Mouse (Mus musculus) stomach, embryonic 14.5 days (tissue): ENCODE measurements around the gene Adcy6. TPM values are rescaled to one million over a fixed set of nuclear protein-coding genes. Genes with fewer than 3 reads are reported as not detected.

Source experiments
- ATAC-seq: fragments of 200-750 bp; cut with Nextera tagmentation; 2 replicates; pipeline ENCODE4 v1.8.0; 2017; ENCODE audit warnings: low read depth, moderate TSS enrichment; ENCODE audit not compliant: insufficient number of reproducible peaks, insufficient read depth, low FRiP score
- H3K27ac ChIP-seq: fragments of 300-500 bp; sonication (generic); 2 replicates; pipeline ENCODE4 v1.5.1; 2014; ENCODE audit warnings: mild to moderate bottlenecking, low read length, moderate library complexity, mixed read lengths
- H3K27me3 ChIP-seq: fragments of 300-500 bp; sonication (generic); 2 replicates; pipeline ENCODE4 v1.6.1; 2014; ENCODE audit warnings: low read length, control low read depth, mixed read lengths; ENCODE audit not compliant: control insufficient read depth, insufficient read depth
- H3K36me3 ChIP-seq: fragments of 300-500 bp; sonication (generic); 2 replicates; pipeline ENCODE4 v1.6.1; 2014; ENCODE audit warnings: mild to moderate bottlenecking, control low read depth, low read length, moderate library complexity, mixed read lengths; ENCODE audit not compliant: control insufficient read depth, insufficient read depth
- H3K4me1 ChIP-seq: fragments of 300-500 bp; sonication (generic); 2 replicates; pipeline ENCODE4 v1.6.1; 2014; ENCODE audit warnings: low read length, control low read depth, mixed read lengths; ENCODE audit not compliant: control insufficient read depth, insufficient read depth
- H3K4me2 ChIP-seq: fragments of 300-500 bp; sonication (generic); replicated peaks from 2 replicates; pipeline ENCODE4 v1.6.1; 2014; ENCODE audit warnings: low read depth, low read length, control low read depth
- H3K4me3 ChIP-seq: fragments of 300-500 bp; sonication (generic); 2 replicates; pipeline ENCODE4 v1.5.1; 2014; ENCODE audit warnings: low read depth, low read length, control low read depth
- H3K9ac ChIP-seq: fragments of 300-500 bp; sonication (generic); replicated peaks from 2 replicates; pipeline ENCODE4 v1.6.1; 2014; ENCODE audit warnings: low read depth, mild to moderate bottlenecking, control low read depth, low read length, moderate library complexity, mixed read lengths
- H3K9me3 ChIP-seq: fragments of 300-500 bp; sonication (generic); 2 replicates; pipeline ENCODE4 v1.6.1; 2016; ENCODE audit warnings: low read depth, low read length, control low read depth; ENCODE audit not compliant: control insufficient read depth
- WGBS: fragments of 180-500 bp; shearing (Covaris S2); extraction: QIAGEN DNeasy Blood & Tissue Kit; methylation state at CpG from one replicate; pipeline ENCODE4 v1.1.7; 2014; 5-methylcytosine and 5-hydroxymethylcytosine counted together
- polyA plus RNA-seq: library from polyadenylated mRNA; unstranded; fragments of >200 nt; fragmentation: Nextera tagmentation; extraction: Ambion mirVana; gene quantifications from 2 replicates; pipeline ENCODE4 v1.2.1, GENCODE M21; 2014

The Adcy6 gene
- polyA plus RNA-seq, 1 experiment from 2014 or later = 23.0 TPM

GRCm38 (mm10) chr15:98610131-98610633 lies 306 bp upstream of the Adcy6 start:
- peak overlapping the region; percentile 89 for H3K4me2 ChIP-seq
- H3K4me3 ChIP-seq = peak overlapping the region; percentile 80
- H3K36me3 ChIP-seq = no peaks in the 10 kb centered on the region
- H3K9me3 ChIP-seq = no peaks in the 10 kb centered on the region
- H3K27me3 ChIP-seq = no peaks in the 10 kb centered on the region
- WGBS = 4% methylated on average over 12 of the region's 12 CpGs
- H3K27ac ChIP-seq = peak overlapping the region; percentile 96
- H3K4me1 ChIP-seq = peaks cover 29% of the 10 kb centered on the region
- peak overlapping the region; percentile 90 for H3K9ac ChIP-seq
- no peak for ATAC-seq

- H3K27ac ChIP-seq = peak overlapping the region; percentile 96
- H3K4me2 ChIP-seq = peak overlapping the region; percentile 89
- peaks cover 25% of the 10 kb centered on the region for H3K4me1 ChIP-seq
- no peak for ATAC-seq
- no peaks in the 10 kb centered on the region for H3K9me3 ChIP-seq
- H3K36me3 ChIP-seq = peaks cover 6% of the 10 kb centered on the region
- H3K4me3 ChIP-seq = peak overlapping the region; percentile 80
- H3K9ac ChIP-seq = peak overlapping the region; percentile 90
- WGBS = 0% methylated on average over 8 of the region's 26 CpGs
- no peaks in the 10 kb centered on the region for H3K27me3 ChIP-seq
These were observed 1.1 kb downstream of the Adcy6 start for GRCm38 (mm10) chr15:98608784-98609250.

GRCm38 (mm10) chr15:98608058-98608783 lies 1.7 kb downstream of the Adcy6 start:
- no peaks in the 10 kb centered on the region for H3K9me3 ChIP-seq
- peak overlapping the region; percentile 90 for H3K9ac ChIP-seq
- H3K27ac ChIP-seq = peak overlapping the region; percentile 96; the same call in 1 of the 2 replicates
- no peak for ATAC-seq
- H3K27me3 ChIP-seq = no peaks in the 10 kb centered on the region
- peaks cover 12% of the 10 kb centered on the region for H3K36me3 ChIP-seq
- peak overlapping the region; percentile 80 for H3K4me3 ChIP-seq
- WGBS = 14% methylated on average over 8 of the region's 10 CpGs
- peak overlapping the region; percentile 89 for H3K4me2 ChIP-seq
- peaks cover 30% of the 10 kb centered on the region for H3K4me1 ChIP-seq

- WGBS = 10% methylated on average over 4 of the region's 4 CpGs
- H3K27ac ChIP-seq = peak overlapping the region; percentile 18; the same call in 1 of the 2 replicates
These were observed 2.3 kb downstream of the Adcy6 start for GRCm38 (mm10) chr15:98607557-98607956.

GRCm38 (mm10) chr15:98606739-98607138 lies 3.1 kb downstream of the Adcy6 start:
- WGBS = 64% methylated on average over 9 of the region's 9 CpGs
- ATAC-seq = no peak
- Histone ChIP-seq H3K36me3 (peaks cover 20% of the 10 kb centered on the region), H3K9ac (no peak overlapping the region), H3K27ac (no peak overlapping the region), H3K4me2 (peak overlapping the region; percentile 89), H3K9me3 (no peaks in the 10 kb centered on the region), H3K27me3 (no peaks in the 10 kb centered on the region), H3K4me1 (peaks cover 44% of the 10 kb centered on the region), H3K4me3 (peak overlapping the region; percentile 80; the same call in 1 of the 2 replicates)

More at GRCm38 (mm10) chr15:98607557-98607956, 2.3 kb downstream of the Adcy6 start:
- H3K9me3 ChIP-seq = no peaks in the 10 kb centered on the region
- H3K4me3 ChIP-seq = peak overlapping the region; percentile 80
- H3K27me3 ChIP-seq = no peaks in the 10 kb centered on the region
- H3K4me2 ChIP-seq = peak overlapping the region; percentile 89
- H3K36me3 ChIP-seq = peaks cover 18% of the 10 kb centered on the region
- H3K9ac ChIP-seq = peak overlapping the region; percentile 29; the same call in 1 of the 2 replicates
- ATAC-seq = no peak
- H3K4me1 ChIP-seq = peaks cover 37% of the 10 kb centered on the region

GRCm38 (mm10) chr15:98606051-98606536 lies 3.8 kb downstream of the Adcy6 start:
- no peaks in the 10 kb centered on the region for H3K27me3 ChIP-seq
- H3K9ac ChIP-seq = no peak overlapping the region
- H3K4me3 ChIP-seq = no peak overlapping the region
- H3K9me3 ChIP-seq = no peaks in the 10 kb centered on the region
- H3K36me3 ChIP-seq = peaks cover 20% of the 10 kb centered on the region
- no peak overlapping the region for H3K27ac ChIP-seq
- no peak for ATAC-seq
- H3K4me2 ChIP-seq = no peak overlapping the region
- WGBS = 79% methylated on average over 12 of the region's 12 CpGs
- peaks cover 44% of the 10 kb centered on the region for H3K4me1 ChIP-seq

- Histone ChIP-seq H3K27me3 (no peaks in the 10 kb centered on the region), H3K9me3 (no peaks in the 10 kb centered on the region), H3K9ac (no peak overlapping the region), H3K27ac (no peak overlapping the region), H3K4me2 (no peak overlapping the region), H3K4me3 (no peak overlapping the region), H3K4me1 (peaks cover 39% of the 10 kb centered on the region; the same call in 1 of the 2 replicates), H3K36me3 (peaks cover 30% of the 10 kb centered on the region)
- no peak for ATAC-seq
- 90% methylated on average over 24 of the region's 24 CpGs for WGBS
These were observed 5.8 kb downstream of the Adcy6 start for GRCm38 (mm10) chr15:98604041-98604575.

GRCm38 (mm10) chr15:98602921-98603458 lies 6.9 kb downstream of the Adcy6 start:
- Histone ChIP-seq H3K36me3 (peaks cover 38% of the 10 kb centered on the region), H3K27ac (peak overlapping the region; percentile 74; the same call in 1 of the 2 replicates), H3K9me3 (no peaks in the 10 kb centered on the region), H3K9ac (0 out of 2 replicates have a peak overlapping the region, but pooled peaks have one; percentile 2), H3K27me3 (no peaks in the 10 kb centered on the region), H3K4me2 (peak overlapping the region; percentile 44), H3K4me3 (peak overlapping the region; percentile 17), H3K4me1 (peaks cover 36% of the 10 kb centered on the region; the same call in 1 of the 2 replicates)
- no peak for ATAC-seq
- 35% methylated on average over 4 of the region's 4 CpGs for WGBS
